Mouse (Mus musculus): ENCODE measurements around the gene Bod1.

The Bod1 gene

GRCm38 (mm10) chr11:31671354-31672169 is at the start of gene Bod1:
Gene Bod1, minus strand, starts transcription at chr11:31671885.
- peak; percentile 92 for DNase-seq

- no peak for DNase-seq
These were observed 47.4 kb upstream of the Bod1 start for GRCm38 (mm10) chr11:31719090-31719489.

- no peak for DNase-seq
These were observed 46.4 kb upstream of the Bod1 start for GRCm38 (mm10) chr11:31717926-31718735.

DNA sequence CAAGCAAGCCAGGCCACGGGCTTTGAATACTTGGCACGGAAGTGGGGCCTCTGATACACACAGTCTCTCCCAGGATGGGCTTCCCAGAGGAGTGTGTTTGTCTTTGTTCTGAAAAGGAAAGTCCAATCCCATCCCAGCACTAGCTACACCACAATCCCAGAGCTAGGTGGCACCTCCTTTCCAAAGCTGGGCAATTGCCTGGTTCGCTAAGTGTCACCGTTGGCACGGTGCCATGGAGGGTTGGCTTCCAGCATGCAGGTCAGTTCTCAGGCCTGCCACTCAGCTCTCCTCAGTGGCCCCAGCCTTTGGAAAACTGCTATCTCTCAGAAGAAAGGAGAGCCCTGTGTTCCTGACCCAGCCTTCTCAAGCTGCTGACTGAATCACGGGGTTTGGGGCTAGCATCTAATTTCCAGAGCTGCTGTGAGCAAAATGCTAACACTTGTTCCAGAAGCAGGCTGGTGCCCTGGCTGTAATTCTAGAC is 42.0 kb upstream of the Bod1 start:
- DNase-seq: peak; percentile 68

GRCm38 (mm10) chr11:31713116-31713515 is 41.4 kb upstream of the Bod1 start:
- DNase-seq: no peak

- DNase-seq: no peak
These were observed 36.1 kb upstream of the Bod1 start for GRCm38 (mm10) chr11:31707771-31708170.

DNA sequence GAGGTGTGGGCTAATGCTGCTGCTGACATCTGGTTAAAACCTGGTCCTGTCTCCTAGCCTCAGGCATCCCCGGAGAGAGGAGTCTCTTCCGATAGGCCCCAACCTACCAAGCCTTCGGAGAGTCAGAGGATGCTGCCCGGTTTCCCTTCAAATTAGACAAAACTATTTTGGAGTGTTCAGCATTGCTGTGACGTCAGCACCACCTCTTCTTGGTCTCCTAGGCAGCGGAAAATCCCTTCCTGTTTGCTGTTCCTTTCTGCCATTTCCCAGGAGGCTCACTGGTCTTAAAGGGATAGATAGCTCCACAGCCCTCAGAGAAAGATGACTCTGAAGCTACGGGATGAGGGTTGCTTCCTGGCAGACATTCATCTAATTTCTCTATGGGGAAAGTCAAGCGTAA is 31.5 kb upstream of the Bod1 start:
- DNase-seq: peak; percentile 48

GRCm38 (mm10) chr11:31701901-31702300 is 30.2 kb upstream of the Bod1 start:
- no peak for DNase-seq

- DNase-seq: no peak
These were observed 27.8 kb upstream of the Bod1 start for GRCm38 (mm10) chr11:31699502-31699901.

GRCm38 (mm10) chr11:31694801-31695200 is 23.1 kb upstream of the Bod1 start:
- peak; percentile 62 for DNase-seq

- DNase-seq: no peak
These were observed 22.4 kb upstream of the Bod1 start for GRCm38 (mm10) chr11:31694109-31694508.

GRCm38 (mm10) chr11:31693322-31693721 is 21.6 kb upstream of the Bod1 start:
- DNase-seq: no peak

- no peak for DNase-seq
These were observed 17.3 kb upstream of the Bod1 start for GRCm38 (mm10) chr11:31688956-31689355.

DNA sequence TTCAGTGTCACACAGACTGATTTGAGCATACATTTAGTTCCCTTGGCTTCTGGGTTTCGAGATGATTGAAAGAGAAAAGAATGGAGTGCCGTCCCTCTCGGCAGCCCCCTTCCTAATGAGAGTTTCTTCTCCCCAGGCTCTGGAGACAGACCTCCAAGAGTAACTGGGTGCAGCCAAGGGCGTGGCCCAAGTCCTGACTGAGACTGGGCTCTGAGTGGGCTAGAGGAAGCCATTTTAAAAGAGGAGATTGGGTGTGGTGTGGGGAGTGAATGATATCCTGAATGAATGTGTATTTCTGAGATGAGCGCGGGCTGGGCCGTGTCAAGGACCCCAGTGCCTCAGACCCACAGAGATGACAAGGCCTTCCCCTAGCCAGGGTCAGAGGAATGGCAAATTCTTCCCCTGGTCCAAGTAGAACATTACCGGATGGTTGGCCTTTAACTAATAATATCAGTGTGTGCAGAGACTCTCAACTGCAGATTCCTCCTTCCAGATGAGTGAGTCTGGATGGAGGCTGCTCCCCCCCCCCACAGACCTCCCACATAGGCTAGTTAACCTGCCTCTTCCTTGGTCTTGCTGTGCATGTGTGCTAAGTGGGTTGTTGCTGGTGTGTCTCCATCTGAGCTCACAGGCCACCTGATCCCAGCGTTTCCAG is 13.4 kb upstream of the Bod1 start:
- no peak for DNase-seq

GRCm38 (mm10) chr11:31684126-31684525 is 12.4 kb upstream of the Bod1 start:
- DNase-seq: no peak

GRCm38 (mm10) chr11:31679840-31680381 is 8.2 kb upstream of the Bod1 start:
- no peak for DNase-seq

DNA sequence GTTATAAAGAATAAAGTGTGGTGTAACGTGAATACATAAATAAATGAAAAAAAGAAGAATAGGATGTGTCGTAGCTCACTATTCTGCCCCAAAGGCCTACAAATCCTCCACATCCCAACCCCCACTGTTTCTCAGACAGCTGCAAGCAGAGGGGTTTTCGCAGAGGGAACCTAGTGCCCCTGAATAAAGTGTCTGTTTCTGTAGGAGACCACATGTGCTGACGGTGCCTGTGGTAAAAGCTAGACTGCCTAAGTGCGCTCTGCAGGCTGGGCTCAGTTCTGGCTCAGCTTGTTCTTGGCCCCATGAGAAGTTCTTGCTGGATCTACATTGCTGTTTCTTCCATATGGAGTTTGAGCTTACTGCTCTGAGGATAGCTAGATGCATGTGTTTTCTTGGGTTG is 5.6 kb upstream of the Bod1 start:
- DNase-seq: no peak

GRCm38 (mm10) chr11:31676661-31677252 is 5.1 kb upstream of the Bod1 start:
- no peak for DNase-seq

- DNase-seq: no peak
These were observed 3.7 kb upstream of the Bod1 start for GRCm38 (mm10) chr11:31675430-31675829.

- no peak for DNase-seq
These were observed 482 bp upstream of the Bod1 start for GRCm38 (mm10) chr11:31672170-31672563.

DNA sequence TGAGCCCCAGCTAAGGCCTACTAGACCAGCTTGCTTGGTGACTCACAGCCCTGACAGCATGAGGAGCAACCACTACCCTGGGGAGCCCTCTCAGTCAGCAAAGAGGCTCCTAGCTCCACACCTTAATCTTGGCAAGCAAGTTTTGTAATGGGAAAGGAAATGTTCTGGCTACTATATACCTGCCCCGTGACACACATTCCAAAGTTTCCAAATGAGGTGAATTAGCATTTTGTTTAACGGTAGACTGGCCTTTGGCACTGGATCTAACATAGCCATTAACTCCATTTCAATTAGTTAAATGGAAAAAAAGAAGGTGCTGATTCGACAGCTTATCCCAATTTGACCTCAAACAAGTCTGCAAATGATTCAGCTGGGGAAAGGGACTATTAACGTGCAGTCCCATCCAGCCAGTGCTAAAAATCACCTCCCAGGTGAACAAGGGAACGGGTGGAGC is 1.2 kb downstream of the Bod1 start:
- no peak for DNase-seq

DNA sequence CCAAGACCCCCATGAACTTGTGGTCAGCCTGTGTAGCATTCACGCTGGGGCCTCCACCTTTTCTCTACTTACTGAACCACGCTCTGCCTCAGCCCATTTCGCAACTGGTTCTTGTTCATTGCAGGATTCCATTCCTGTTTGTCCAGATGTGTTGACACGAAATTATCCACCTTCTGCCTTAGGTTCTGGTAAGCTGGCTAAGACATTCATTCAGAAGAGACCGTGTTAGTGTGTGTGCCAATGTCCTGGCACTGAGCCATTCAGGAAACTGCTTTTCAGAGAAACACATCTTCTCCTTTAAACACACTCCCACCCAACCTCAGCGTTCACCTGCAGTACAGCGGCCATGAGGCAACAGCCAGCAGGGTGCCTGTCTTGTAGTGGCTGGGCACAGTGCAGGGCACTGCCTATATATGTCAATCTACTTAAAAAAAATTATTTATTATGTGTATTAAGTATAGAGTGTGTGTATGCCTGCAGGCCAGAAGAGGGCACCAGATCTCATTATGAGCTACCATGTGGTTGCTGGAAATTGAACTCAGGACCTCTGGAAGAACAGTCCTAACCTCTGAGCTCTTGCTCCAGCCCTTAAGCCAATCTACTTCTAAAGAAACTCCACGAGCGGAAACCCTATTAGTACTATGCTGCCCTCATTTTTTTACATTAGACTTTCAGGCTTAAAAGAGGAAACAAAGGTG is 2.4 kb downstream of the Bod1 start:
- no peak for DNase-seq
